Mouse (Mus musculus) kidney, embryonic 16.5 days (tissue): Measurements from ENCODE around the gene Kcnj10. TPM values are rescaled to one million over a fixed set of nuclear protein-coding genes. Genes with fewer than 3 reads are reported as not detected.

Experiments used
- ATAC-seq: fragments of 200-750 bp; cut with Nextera tagmentation; 2 replicates; pipeline ENCODE4 v1.8.0; 2017; ENCODE audit warnings: moderate TSS enrichment; ENCODE audit not compliant: low FRiP score, low TSS enrichment
- H3K27ac ChIP-seq: fragments of 300-500 bp; sonication (generic); 2 replicates; pipeline ENCODE4 v1.5.1; 2014; ENCODE audit warnings: low read length
- H3K27me3 ChIP-seq: fragments of 300-500 bp; sonication (generic); 2 replicates; pipeline ENCODE4 v1.6.1; 2014; ENCODE audit warnings: low read length, control low read depth, mixed read lengths; ENCODE audit not compliant: insufficient read depth
- H3K36me3 ChIP-seq: fragments of 300-500 bp; sonication (generic); 2 replicates; pipeline ENCODE4 v1.6.1; 2014; ENCODE audit warnings: low read length, control low read depth, mixed read lengths; ENCODE audit not compliant: insufficient read depth
- H3K4me1 ChIP-seq: fragments of 300-500 bp; sonication (generic); 2 replicates; pipeline ENCODE4 v1.6.1; 2014; ENCODE audit warnings: low read length, control low read depth, mixed read lengths; ENCODE audit not compliant: insufficient read depth
- H3K4me2 ChIP-seq: fragments of 300-500 bp; sonication (generic); replicated peaks from 2 replicates; pipeline ENCODE4 v1.6.1; 2014; ENCODE audit warnings: low read depth, low read length
- H3K4me3 ChIP-seq: fragments of 300-500 bp; sonication (generic); 2 replicates; pipeline ENCODE4 v1.5.1; 2014; ENCODE audit warnings: mild to moderate bottlenecking, low read length
- H3K9ac ChIP-seq: fragments of 300-500 bp; sonication (generic); replicated peaks from 2 replicates; pipeline ENCODE4 v1.6.1; 2014; ENCODE audit warnings: low read length
- H3K9me3 ChIP-seq: fragments of 300-500 bp; sonication (generic); 2 replicates; pipeline ENCODE4 v1.6.1; 2016; ENCODE audit warnings: low read length, control low read depth
- WGBS: fragments of 180-500 bp; shearing (Covaris S2); extraction: QIAGEN DNeasy Blood & Tissue Kit; methylation state at CpG from one replicate; pipeline ENCODE4 v1.1.7; 2014; 5-methylcytosine and 5-hydroxymethylcytosine counted together
- polyA plus RNA-seq: library from polyadenylated mRNA; unstranded; fragments of >200 nt; fragmentation: Nextera tagmentation; extraction: Ambion mirVana; gene quantifications from 2 replicates; pipeline ENCODE4 v1.2.1, GENCODE M21; 2015

Gene Kcnj10
- polyA plus RNA-seq, 1 experiment from 2014 or later, result 1.2 TPM

- WGBS, result 4% methylated on average over 22 of the region's 23 CpGs
- Histone ChIP-seq H3K36me3 (no peaks in the 10 kb centered on the region), H3K4me2 (peak overlapping the region; percentile 93), H3K4me1 (peaks cover 31% of the 10 kb centered on the region), H3K27ac (peak overlapping the region; percentile 96), H3K27me3 (no peaks in the 10 kb centered on the region), H3K9ac (peak overlapping the region; percentile 77), H3K4me3 (peak overlapping the region; percentile 69), H3K9me3 (no peaks in the 10 kb centered on the region)
- ATAC-seq, result peak; percentile 31
Measured at GRCm38 (mm10) chr1:172311248-172311906, 29.6 kb upstream of the Kcnj10 start.

DNA sequence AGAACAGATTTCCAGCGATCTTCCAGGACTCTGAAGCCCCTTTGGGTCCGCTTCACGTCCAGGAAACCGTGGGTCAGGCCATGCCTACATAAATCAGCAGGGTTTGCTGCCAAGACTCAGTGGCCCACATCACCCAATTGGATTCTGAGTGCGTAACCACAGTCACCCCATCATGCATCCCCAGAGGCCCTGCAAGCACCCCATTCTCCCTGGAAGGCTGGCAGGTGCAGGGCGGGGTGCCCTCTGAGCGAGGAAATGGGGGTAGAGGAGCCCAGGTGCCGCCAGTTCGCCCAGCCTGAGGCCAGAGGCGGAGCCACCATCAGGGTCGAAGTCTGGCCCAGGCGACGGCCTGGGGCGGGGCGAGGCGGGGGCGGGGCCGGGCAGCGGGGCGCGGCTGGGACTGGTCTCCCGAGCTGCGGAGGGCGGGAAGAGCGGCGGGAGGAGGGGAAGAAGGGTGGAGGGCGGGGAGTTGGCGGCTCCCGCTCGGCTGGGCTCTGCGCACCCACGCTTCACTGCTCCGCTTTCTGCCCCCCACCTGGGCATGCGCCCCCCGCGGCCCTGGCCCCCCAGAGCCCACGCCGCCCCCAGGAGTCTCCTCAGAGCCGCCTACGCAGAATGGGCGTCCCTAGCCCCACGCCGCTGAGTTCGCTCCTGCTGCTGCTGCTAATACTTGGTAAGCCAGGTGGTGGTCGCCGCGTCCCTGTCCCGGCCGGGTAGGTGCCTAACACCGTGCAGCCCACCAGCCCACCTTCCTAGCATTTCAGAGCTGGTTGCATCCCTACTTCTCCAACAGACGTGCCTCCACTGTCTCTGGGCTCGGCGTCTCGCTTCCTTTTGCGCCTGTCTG, 28.9 kb upstream of the Kcnj10 start:
- peak overlapping the region; percentile 81 for H3K9ac ChIP-seq
- WGBS, result under 1% methylated on average over 49 of the region's 55 CpGs
- H3K4me3 ChIP-seq, result peak overlapping the region; percentile 69
- peak overlapping the region; percentile 93 for H3K4me2 ChIP-seq
- ATAC-seq, result peak; percentile 81
- H3K27ac ChIP-seq, result peak overlapping the region; percentile 96
- H3K36me3 ChIP-seq, result no peaks in the 10 kb centered on the region
- peaks cover 31% of the 10 kb centered on the region for H3K4me1 ChIP-seq
- no peaks in the 10 kb centered on the region for H3K27me3 ChIP-seq
- no peaks in the 10 kb centered on the region for H3K9me3 ChIP-seq

GRCm38 (mm10) chr1:172312768-172313561, 28.0 kb upstream of the Kcnj10 start:
- ATAC-seq, result peak; percentile 17
- Histone ChIP-seq H3K4me1 (peaks cover 31% of the 10 kb centered on the region), H3K9me3 (no peaks in the 10 kb centered on the region), H3K4me3 (peak overlapping the region; percentile 69), H3K36me3 (no peaks in the 10 kb centered on the region), H3K9ac (peak overlapping the region; percentile 81), H3K27me3 (no peaks in the 10 kb centered on the region), H3K4me2 (peak overlapping the region; percentile 93), H3K27ac (peak overlapping the region; percentile 65; the same call in 1 of the 2 replicates)
- WGBS, result 11% methylated on average over 16 of the region's 16 CpGs

- no peaks in the 10 kb centered on the region for H3K36me3 ChIP-seq
- 77% methylated on average over 10 of the region's 10 CpGs for WGBS
- no peaks in the 10 kb centered on the region for H3K9me3 ChIP-seq
- H3K27ac ChIP-seq, result no peak overlapping the region
- no peak overlapping the region for H3K4me3 ChIP-seq
- no peak overlapping the region; the same call in 1 of the 2 replicates for H3K9ac ChIP-seq
- peaks cover 31% of the 10 kb centered on the region for H3K4me1 ChIP-seq
- no peaks in the 10 kb centered on the region for H3K27me3 ChIP-seq
- H3K4me2 ChIP-seq, result peak overlapping the region; percentile 93
- no peak for ATAC-seq
Measured at GRCm38 (mm10) chr1:172313613-172314411, 27.2 kb upstream of the Kcnj10 start.

DNA sequence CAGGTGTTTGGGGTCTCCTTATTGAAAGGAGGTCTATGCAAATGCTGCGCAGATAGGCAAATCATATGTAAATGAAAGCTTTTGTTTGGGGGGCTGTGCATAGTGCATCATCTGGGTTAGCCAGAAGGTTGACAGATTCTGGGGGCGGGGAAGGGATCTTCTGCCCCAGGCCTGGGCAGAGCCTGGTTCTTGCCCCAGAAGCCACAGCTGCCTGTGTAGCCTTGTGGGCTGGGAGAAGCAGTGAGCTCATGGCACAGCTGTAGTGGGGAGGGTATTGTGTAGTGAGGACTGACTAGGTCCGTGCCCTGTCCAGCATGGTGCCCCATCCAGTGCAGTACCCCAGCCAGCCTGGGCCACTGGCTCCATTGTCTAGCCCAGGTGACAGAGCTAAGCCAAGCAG, 26.1 kb upstream of the Kcnj10 start:
- H3K9me3 ChIP-seq, result no peaks in the 10 kb centered on the region
- H3K4me2 ChIP-seq, result no peak overlapping the region
- H3K4me1 ChIP-seq, result peaks cover 24% of the 10 kb centered on the region
- no peak overlapping the region for H3K4me3 ChIP-seq
- H3K27ac ChIP-seq, result no peak overlapping the region
- WGBS, result 89% methylated on average over 3 of the region's 3 CpGs
- H3K36me3 ChIP-seq, result peaks cover 3% of the 10 kb centered on the region
- H3K27me3 ChIP-seq, result no peaks in the 10 kb centered on the region
- no peak overlapping the region for H3K9ac ChIP-seq
- ATAC-seq, result no peak

DNA sequence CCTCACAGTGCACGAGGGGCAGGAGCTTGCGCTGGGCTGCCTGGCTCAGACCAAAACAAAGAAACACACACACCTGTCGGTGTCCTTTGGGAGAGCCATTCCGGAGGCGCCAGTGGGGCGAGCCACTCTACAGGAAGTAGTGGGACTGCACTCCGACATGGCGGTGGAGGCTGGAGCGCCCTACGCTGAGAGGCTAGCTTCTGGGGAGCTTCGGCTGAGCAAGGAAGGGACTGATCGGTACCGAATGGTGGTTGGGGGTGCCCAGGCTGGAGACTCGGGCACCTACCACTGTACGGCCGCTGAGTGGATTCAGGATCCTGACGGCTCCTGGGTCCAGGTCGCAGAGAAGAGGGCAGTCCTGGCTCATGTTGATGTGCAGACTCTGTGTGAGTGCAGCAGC, 23.6 kb upstream of the Kcnj10 start:
- no peak for ATAC-seq
- 62% methylated on average over 18 of the region's 18 CpGs for WGBS

DNA sequence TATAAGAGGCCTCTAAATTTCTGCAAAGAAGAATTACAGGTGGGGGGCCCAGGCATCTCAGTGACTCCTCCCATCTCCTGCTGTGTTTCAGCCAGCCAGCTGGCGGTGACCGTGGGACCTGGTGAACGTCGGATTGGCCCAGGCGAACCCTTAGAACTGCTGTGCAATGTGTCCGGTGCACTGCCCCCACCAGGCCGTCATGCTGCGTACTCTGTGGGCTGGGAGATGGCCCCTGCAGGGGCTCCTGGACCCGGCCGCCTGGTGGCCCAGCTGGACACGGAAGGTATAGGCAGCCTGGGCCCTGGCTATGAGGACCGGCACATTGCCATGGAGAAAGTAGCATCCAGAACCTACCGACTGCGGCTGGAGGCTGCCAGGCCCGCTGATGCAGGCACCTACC, 23.1 kb upstream of the Kcnj10 start:
- no peak for ATAC-seq
- no peaks in the 10 kb centered on the region for H3K27me3 ChIP-seq
- no peak overlapping the region for H3K9ac ChIP-seq
- H3K27ac ChIP-seq, result no peak overlapping the region
- no peak overlapping the region for H3K4me3 ChIP-seq
- WGBS, result 72% methylated on average over 15 of the region's 15 CpGs
- no peaks in the 10 kb centered on the region for H3K9me3 ChIP-seq
- no peak overlapping the region for H3K4me2 ChIP-seq
- peaks cover 3% of the 10 kb centered on the region for H3K36me3 ChIP-seq
- H3K4me1 ChIP-seq, result peaks cover 6% of the 10 kb centered on the region

More for the DNA sequence above, 23.6 kb upstream of the Kcnj10 start:
- Histone ChIP-seq H3K4me2 (no peak overlapping the region), H3K27ac (no peak overlapping the region), H3K4me3 (no peak overlapping the region), H3K36me3 (peaks cover 3% of the 10 kb centered on the region), H3K9me3 (no peaks in the 10 kb centered on the region), H3K9ac (no peak overlapping the region), H3K27me3 (no peaks in the 10 kb centered on the region), H3K4me1 (peaks cover 10% of the 10 kb centered on the region)

DNA sequence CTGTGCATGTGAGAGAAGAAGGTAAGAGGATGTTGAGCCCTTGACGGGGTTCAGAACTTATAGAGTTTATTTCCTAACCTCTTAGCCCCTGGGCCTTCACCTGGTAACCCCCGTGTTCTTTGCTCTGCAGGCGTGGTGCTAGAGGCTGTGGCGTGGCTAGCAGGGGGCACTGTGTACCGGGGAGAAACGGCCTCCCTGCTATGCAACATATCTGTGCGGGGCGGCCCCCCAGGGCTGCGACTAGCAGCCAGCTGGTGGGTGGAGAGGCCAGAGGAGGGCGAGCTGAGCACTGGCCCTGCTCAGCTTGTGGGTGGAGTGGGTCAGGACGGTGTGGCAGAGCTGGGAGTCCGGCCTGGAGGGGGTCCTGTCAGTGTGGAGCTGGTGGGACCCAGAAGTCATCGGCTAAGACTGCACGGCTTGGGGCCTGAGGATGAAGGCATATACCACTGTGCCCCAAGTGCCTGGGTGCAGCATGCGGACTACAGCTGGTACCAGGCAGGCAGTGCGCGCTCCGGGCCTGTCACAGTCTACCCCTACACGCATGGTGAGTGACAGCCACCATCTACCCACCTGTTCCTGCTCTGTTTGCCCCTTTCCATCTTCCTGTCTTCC, 22.5 kb upstream of the Kcnj10 start:
- Histone ChIP-seq H3K9ac (no peak overlapping the region), H3K9me3 (no peaks in the 10 kb centered on the region), H3K27ac (no peak overlapping the region), H3K27me3 (no peaks in the 10 kb centered on the region), H3K4me3 (no peak overlapping the region), H3K4me2 (no peak overlapping the region), H3K36me3 (peaks cover 3% of the 10 kb centered on the region), H3K4me1 (peaks cover under 1% of the 10 kb centered on the region; the same call in 1 of the 2 replicates)
- 91% methylated on average over 19 of the region's 19 CpGs for WGBS
- ATAC-seq, result no peak

DNA sequence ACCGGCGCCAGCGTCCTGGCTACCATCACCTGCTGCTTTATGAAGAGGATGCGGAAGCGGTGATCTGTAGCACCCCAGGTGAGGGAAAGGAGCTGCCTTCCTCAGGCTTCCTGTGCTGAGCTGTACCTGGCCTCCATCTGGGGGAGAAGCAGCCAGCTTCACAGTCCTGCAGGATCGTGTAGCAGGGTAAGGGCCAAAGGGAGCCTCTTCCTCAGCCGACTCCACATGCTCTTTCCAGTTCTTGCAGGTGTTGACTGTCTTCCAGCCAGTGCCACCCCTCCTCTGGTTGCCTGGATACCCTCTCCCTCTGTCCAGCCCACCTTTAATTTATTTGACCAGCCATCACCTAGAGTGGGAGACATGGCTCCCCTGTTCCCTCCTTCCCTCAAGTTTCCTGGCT, 21.7 kb upstream of the Kcnj10 start:
- WGBS, result 72% methylated on average over 7 of the region's 7 CpGs
- H3K27me3 ChIP-seq, result no peaks in the 10 kb centered on the region
- peaks cover 3% of the 10 kb centered on the region for H3K36me3 ChIP-seq
- H3K4me2 ChIP-seq, result no peak overlapping the region
- H3K4me1 ChIP-seq, result no peaks in the 10 kb centered on the region
- H3K9ac ChIP-seq, result no peak overlapping the region
- H3K27ac ChIP-seq, result no peak overlapping the region
- no peaks in the 10 kb centered on the region for H3K9me3 ChIP-seq
- no peak overlapping the region for H3K4me3 ChIP-seq
- ATAC-seq, result no peak
